Mouse (Mus musculus) brain, embryonic 14.5 days (tissue): ENCODE measurements around the gene Ppfia2. TPM values are rescaled to one million over a fixed set of nuclear protein-coding genes. Genes with fewer than 3 reads are reported as not detected.

Source experiments
- DNase-seq: peaks from one replicate; pipeline ENCODE4 v3.0.0-alpha.2; 2011; ENCODE audit warnings: low read depth
- CTCF ChIP-seq: fragments of 200-500 bp; IDR thresholded peaks from 2 replicates; pipeline ENCODE4 v1.5.1; 2012; ENCODE audit warnings: inconsistent platforms, mild to moderate bottlenecking, moderate library complexity, borderline replicate concordance; ENCODE audit not compliant: insufficient read depth, insufficient read length; ENCODE audit errors: extremely low read depth
- POLR2A ChIP-seq: fragments of 200-500 bp; IDR thresholded peaks from 2 replicates; pipeline ENCODE4 v1.6.1; 2012; ENCODE audit warnings: mild to moderate bottlenecking, inconsistent platforms, borderline replicate concordance; ENCODE audit not compliant: poor library complexity, insufficient read depth, insufficient read length, severe bottlenecking; ENCODE audit errors: extremely low read depth
- polyA plus RNA-seq: library from polyadenylated mRNA; depleted of rRNA; stranded (reverse); fragments of >200 nt; gene quantifications from 2 replicates; pipeline ENCODE4 v1.2.3, GENCODE M21; 2012

Gene Ppfia2
- polyA plus RNA-seq, 1 experiment: 31.8 TPM

DNA sequence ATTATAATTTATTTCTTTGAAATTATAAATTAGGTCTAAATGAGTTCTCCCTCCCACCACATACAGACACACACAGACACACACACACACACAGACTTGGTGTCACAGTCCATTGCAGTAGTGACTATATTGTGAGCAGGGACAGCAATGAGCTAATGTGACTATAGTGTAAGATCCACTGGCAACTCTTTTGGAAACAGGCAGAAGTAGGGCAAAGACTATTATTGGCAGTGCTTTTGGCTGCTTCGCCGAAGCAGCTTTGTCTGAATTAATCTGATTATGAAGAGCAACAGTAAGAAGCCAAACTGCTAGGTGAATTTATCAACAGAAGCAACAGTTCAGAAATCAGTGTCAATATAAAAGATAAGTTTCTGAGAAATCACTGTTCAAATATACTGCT, 249.8 kb downstream of the Ppfia2 start:
- TF ChIP-seq CTCF (no peak), POLR2A (no peak)
- peak; percentile 20 for DNase-seq

DNA sequence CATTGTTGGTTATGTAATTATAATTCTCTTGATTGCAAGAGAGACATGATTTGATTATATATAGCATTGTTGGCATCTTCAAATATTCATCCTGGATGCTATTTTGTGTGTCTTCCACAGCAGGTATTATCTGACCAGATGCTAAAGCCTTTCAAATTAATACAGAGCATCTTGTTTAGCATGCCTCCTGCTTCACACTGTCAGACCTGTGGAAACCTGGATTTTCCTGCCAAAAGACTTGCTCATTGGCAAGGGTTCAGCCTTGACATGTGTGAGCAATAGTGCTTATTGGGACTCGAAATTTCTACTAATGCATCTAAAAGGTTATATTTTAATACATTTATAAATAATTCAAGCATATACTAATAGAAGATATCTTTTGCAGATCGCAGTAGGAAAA, 262.1 kb downstream of the Ppfia2 start:
- no peak for TF ChIP-seq POLR2A
- no peak for TF ChIP-seq CTCF
- DNase-seq: peak; percentile 77

DNA sequence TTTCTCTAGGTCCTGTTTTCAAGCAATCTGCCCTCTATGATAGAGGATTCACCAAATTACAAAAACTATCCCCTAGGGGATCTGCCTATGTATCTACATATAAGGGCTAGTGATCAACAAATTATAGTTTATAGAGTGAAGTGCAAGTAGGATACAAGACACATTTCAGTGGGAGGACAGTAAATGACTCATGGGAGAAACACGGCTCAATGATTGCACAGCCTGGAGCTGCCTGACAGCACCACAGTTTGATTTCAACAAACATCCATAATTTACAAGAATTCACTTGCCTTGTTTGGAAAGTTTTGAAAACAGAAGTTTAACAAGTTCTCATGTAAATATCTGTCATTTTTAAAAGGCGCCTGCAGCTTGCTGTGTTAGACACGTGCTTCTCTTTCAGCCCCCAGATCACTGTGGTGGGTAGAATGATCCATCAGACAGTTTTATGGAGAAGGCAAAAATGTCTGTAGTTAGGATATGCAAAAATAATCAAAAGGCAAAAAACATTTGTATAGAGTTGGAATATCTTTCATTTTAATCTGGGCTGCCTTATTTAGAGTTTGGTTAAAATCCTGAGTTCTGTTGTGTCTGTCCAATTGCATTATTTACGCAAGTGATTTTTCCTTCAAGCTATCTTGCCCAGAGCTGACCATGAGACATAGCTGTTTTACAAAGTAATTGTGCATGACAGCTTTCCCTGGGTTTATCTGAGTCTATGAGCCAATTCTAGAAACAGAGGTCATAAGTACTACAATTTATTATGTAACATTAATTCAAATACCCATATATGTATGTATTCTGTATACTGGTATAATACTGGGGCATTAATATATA, 266.3 kb downstream of the Ppfia2 start:
- TF ChIP-seq POLR2A (no peak), CTCF (no peak)
- peak; percentile 39 for DNase-seq

DNA sequence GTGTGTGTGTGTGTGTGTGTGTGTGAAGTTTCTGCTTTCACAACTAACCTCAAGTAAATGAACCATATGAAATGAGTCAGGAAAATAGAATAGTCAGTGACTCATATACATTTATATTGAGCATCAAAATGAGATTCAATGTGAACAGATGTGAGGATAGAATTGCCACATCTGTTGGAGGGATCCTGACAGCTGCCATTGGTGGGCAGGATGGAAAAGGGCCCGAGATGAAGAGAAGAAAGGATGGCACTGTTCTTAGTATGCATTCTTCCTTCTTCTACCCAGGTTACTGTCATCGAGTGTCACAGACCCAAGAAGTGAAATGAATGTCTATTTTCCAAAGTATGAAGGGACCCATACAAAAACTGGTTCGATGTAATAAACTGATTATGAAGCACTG, 268.1 kb downstream of the Ppfia2 start:
- DNase-seq: no peak
- no peak for TF ChIP-seq POLR2A
- no peak for TF ChIP-seq CTCF

DNA sequence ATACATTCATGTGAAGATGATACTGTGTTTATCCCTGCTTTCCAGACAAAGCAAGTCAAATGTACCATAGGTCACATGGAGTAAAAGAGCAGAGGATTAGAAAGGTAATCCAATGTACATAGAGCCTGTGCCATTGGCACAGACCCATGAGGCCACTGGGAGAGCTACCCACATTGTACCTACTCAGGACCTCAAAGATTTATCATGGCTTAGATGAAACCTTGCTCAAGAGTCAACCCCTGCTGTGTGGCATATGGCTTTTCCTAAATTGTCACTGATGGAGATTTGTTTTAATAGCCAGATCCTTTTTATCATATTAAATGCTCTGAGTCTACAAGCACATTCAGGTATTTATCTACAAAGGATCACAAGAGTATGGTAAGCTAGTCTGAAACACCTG, 274.8 kb downstream of the Ppfia2 start:
- TF ChIP-seq POLR2A: no peak
- TF ChIP-seq CTCF: no peak
- no peak for DNase-seq

DNA sequence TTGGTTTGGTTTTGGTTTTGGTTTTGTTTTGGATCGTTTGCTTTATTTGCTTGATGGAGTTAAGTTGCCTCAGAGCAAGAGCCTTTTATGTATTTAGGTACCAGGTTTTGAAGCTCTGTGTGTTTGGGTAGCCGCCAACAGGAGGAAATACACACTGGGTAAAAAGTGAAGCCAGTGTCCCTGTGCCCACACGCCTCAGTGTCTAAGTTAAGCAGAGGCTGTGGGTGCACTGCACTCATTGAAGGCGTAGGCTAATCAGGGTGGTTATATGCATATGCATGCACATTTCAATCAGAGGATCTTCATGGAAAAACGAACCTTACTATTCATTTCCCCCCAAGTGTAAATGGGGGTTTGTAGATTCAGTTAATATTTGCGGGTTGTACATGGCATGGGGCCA, 290.9 kb downstream of the Ppfia2 start:
- TF ChIP-seq CTCF: no peak
- TF ChIP-seq POLR2A: no peak
- peak; percentile 11 for DNase-seq

DNA sequence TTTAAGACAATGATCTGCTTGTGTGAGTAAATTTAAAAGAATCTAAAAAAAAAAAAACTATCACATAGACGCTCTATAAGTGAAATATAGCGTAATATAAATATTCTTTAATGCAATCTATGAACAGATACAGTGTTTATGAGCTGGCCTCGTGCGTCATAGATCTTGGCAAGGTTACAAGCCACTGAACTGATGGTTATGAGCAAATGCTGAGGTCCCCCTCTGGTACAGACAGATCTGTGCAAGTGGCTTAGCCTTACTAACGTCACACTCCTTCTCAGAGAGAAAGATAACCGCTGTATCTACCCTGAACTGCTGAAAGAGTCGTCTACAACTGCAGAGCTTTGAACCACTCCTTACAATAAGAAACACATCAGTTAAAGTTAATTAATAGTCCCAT, 293.6 kb downstream of the Ppfia2 start:
- no peak for DNase-seq
- no peak for TF ChIP-seq POLR2A
- TF ChIP-seq CTCF: no peak

DNA sequence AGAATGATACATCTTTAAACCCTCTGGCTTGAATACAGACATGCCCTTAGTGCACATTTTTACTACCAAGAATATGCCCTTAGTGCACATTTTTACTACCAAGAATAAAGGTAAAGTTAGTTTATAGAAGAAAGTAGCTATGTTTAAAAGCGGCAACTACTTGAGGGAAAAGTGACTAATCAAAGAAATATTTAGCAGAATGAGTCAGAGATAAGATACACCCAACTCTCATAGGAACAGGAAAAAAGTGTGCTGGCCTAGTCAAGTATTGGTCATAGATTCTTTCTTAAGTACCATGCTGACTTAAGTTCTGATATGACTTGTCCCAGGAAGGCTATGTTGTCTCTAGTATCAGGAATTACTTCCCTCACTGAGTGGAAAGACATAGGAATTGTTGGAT, 305.4 kb downstream of the Ppfia2 start:
- TF ChIP-seq CTCF (no peak), POLR2A (no peak)
- DNase-seq: no peak

DNA sequence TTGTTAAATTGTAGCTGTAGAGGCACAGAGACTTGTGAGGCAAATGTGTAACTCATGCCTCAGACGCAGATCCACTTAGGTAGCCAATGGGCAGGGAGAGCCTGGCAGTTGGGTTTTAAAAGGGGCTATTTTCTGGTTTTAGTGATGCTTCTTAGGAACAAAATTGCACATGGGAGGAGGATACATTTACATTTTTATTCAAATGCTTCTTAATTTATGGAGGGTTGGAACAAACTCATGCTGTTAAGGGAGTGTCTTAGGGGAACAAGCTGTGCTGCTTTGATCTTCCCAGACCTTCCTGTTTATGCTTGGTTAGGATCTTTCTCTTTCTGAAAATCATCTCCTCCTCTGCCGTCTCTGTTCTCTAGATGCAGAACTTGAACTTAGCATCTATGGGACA, 345.3 kb downstream of the Ppfia2 start:
- peak; percentile 45 for DNase-seq
- TF ChIP-seq CTCF (no peak), POLR2A (no peak)

DNA sequence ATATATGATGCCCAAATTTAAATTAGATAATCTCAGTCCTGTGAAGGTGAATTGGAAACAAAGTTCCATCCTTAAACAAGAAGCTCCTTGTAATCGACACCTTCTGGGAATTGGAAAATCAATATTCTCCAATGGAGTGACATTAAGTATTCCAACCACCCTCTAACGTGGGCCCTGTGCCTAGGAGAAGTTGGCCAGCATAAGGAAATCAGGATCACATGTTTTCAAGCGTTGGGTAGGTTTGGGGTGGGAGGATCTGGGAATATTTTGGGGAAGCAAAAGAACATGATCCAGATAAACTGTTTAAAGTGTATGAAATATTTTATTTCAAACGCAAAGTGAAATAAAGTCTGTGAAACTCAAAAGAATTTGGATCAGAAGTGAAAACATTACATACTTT, 348.2 kb downstream of the Ppfia2 start:
- DNase-seq: no peak
- no peak for TF ChIP-seq CTCF
- no peak for TF ChIP-seq POLR2A

DNA sequence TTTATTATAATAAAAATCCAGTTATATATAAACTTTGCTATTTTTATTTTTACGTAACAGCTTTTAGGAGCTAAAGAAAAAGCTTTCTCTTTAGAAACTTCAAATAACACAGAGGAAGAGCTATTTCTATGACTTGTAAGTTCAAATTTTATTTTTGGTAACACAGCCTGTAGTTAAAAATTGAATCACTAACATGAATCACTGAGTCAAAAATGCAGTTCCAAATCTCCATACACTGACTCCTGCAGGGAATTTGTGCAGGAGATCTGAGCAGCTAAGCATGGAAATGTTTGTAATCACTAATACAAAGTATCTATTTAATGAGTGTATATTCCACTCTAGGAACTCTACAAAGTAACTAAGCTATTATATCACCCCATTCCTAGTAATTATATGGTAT, 354.1 kb downstream of the Ppfia2 start:
- TF ChIP-seq CTCF (no peak), POLR2A (no peak)

DNA sequence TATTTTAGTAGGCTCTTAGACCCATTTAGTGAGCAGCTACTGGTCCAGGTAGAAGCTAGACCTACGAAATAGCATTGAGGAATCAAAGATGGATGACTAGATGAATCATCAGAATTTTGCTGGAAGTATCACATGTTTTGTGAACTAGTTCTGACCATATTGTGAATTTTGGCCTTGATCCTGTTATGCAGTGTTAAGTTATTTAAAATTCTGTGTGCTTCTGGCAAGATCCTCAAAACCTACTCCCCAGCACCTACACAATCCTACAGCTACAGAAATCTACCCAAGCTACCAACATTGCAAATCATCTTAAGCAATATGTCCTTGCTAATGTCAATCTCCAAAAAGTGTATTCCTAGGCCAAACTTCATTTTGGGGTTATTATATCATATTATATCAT, 368.3 kb downstream of the Ppfia2 start:
- no peak for TF ChIP-seq CTCF
- TF ChIP-seq POLR2A: no peak
- peak; percentile 9 for DNase-seq

More for the DNA sequence above, 354.1 kb downstream of the Ppfia2 start:
- DNase-seq: no peak

DNA sequence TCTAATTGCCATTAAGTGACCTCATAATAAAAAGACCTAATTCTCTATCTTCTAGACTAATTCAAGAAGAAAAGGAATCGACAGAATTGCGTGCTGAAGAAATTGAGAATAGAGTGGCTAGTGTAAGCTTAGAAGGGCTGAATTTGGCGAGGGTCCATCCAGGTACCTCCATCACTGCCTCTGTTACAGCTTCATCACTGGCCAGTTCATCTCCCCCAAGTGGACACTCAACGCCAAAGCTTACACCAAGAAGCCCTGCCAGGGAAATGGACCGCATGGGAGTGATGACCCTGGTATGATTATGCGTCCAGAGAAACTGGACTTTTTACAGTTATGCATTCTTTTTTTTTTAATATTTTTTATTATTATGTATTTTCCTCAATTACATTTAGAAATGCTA, 388.0 kb downstream of the Ppfia2 start:
- DNase-seq: no peak

DNA sequence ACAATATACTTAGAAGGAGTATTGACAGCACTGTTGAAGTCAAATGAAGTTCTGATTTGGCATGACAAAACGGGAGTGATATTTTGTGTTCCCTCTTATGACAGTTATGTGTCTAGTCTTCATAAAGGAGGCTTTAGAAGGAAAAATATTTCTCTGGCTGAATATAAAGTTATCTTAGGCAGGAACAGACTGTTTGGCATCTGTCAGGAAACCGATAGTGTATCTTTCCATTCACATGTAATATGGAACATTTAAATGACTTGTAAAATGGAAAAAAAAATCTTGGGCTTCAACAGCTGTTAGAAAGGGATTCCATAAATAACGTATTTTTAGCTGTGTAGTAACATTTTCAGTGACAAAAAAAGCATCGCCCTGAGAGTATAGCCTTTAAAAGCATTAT, 400.1 kb downstream of the Ppfia2 start:
- DNase-seq: peak; percentile 54
- TF ChIP-seq CTCF (no peak), POLR2A (no peak)

More for the DNA sequence above, 388.0 kb downstream of the Ppfia2 start:
- TF ChIP-seq CTCF: no peak
- TF ChIP-seq POLR2A: no peak

DNA sequence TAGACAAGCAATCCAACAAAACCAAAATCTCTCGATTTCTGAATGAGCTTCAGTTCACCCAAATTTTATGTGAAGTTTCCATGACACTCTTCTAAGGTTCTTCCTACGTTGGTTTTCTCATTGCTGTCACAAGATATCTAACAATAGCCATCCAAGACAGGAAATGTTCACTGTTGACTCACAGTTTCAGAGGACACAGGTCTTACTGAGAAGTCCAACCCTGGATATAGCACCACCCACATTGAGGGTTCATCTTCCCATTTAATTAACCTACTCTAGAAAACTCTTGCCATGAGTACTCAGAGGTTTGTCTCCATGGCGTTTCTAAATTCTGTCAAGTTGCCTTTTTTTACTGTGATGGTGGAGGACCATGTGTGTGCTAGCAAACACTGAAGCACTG, 401.7 kb downstream of the Ppfia2 start:
- DNase-seq: no peak
- no peak for TF ChIP-seq POLR2A
- TF ChIP-seq CTCF: no peak

DNA sequence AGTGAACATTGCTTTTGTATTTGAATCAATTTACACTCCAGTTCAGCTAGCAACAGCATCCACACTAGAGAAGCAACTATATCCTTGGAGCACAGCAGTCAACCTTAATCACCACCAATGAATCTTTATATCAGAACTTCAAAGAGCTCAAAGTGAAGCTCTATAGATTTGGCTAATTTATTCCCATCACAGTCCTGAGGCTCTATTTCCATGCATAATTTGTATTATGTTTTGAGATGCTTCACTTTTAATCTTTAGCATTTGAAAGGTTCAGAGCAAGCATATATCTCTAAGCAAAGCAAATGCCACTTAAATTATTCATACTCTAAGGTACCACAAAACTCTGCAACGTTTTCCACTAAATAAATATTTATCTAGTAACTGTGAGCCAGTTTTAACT, 402.6 kb downstream of the Ppfia2 start:
- no peak for DNase-seq

More for the DNA sequence above, 402.6 kb downstream of the Ppfia2 start:
- TF ChIP-seq POLR2A: no peak
- TF ChIP-seq CTCF: no peak
